Mouse (Mus musculus): ENCODE measurements around the gene Homer2.

- TF ChIP-seq CTCF (conservative IDR thresholded peaks at IDR 0.05; ENCODE audit: insufficient read depth, insufficient read length, low read depth, low read length) (no peak), POLR2A (IDR thresholded peaks at IDR 0.05; ENCODE audit: low read depth, low read length) (no peak)
Measured at GRCm38 (mm10) chr7:81593387-81593786, 113.9 kb downstream of the Homer2 start.

Data from kidney, adult 2 months (tissue).